Mouse (Mus musculus): Measurements from ENCODE around the gene Ica1. TPM values are rescaled to one million over a fixed set of nuclear protein-coding genes. Genes with fewer than 3 reads are reported as not detected.
A peak's percentile ranks its signal among the peaks of the same experiment; 100 is the strongest.

Ica1 gene
- total and polyA plus RNA-seq, 3 experiments, result 0.36 TPM; not detected in 2

DNA sequence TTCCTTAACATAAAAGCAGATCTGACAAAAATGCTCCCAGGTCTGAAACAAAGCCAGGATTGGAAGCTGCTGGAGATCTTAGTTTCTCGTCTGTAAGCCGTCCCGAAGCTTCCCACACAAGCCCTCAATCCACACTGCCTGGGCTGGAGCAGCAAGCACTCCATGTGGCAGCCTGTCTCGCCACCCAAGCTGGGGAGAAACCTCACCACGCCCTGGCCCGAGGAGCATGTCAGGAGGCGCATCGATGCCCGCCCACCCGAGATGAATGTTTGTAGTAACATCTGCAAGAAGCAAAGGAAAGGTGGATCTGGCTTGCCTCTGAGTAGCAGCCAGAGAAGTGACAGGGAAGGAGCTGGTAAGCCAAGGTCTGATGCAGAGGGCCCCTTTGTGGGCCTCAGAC is 133.6 kb downstream of the Ica1 start:
- no peaks in the 10 kb centered on the region for H3K27me3 ChIP-seq (ENCODE audit: control insufficient read depth in 1 of 2, insufficient read depth in 2 of 2, low read length in 2 of 2)
- no peak overlapping the region for H3K4me3 ChIP-seq (ENCODE audit: control insufficient read depth in 1 of 2, insufficient read depth in 1 of 2, low read depth in 2 of 2, low read length in 2 of 2)
- peaks cover 0 to 36% of the 10 kb centered on the region in 2 experiments; a peak in 2 of 4 replicates for H3K36me3 ChIP-seq (ENCODE audit: control insufficient read depth in 1 of 2, insufficient read depth in 2 of 2, low read length in 2 of 2)
- peaks cover 4 to 42% of the 10 kb centered on the region in 2 experiments for H3K4me1 ChIP-seq (ENCODE audit: control insufficient read depth in 1 of 2, insufficient read depth in 2 of 2, low read length in 2 of 2)
- TF ChIP-seq EP300 (IDR thresholded peaks at IDR 0.05; ENCODE audit: low read depth in 1 of 2, low read length in 2 of 2) (no peak), USF2 (IDR thresholded peaks at IDR 0.05; ENCODE audit: borderline replicate concordance in 1 of 2, insufficient read depth in 1 of 2, low read depth in 1 of 2, low read length in 2 of 2) (no peak), E2F4 (IDR thresholded peaks at IDR 0.05; ENCODE audit: borderline replicate concordance, low read depth, low read length) (no peak), CTCF (IDR thresholded peaks at IDR 0.05 in 2 of 3, conservative IDR thresholded peaks at IDR 0.05 in 1 of 3; ENCODE audit: control insufficient read depth in 1 of 3, insufficient read depth in 1 of 3, low read depth in 2 of 3, low read length in 3 of 3, poor library complexity in 1 of 3, severe bottlenecking in 1 of 3) (no peak), USF1 (IDR thresholded peaks at IDR 0.05; ENCODE audit: low read depth, low read length) (no peak), UBTF (IDR thresholded peaks at IDR 0.05; ENCODE audit: borderline replicate concordance, insufficient read depth, low read depth, low read length) (no peak)
- DNase-seq (ENCODE audit: low read depth, low spot score), result no peak
- H3K9me3 ChIP-seq (replicated peaks; ENCODE audit: insufficient read depth, low read length), result no peaks in the 10 kb centered on the region
- H3K27ac ChIP-seq (ENCODE audit: control insufficient read depth, low read depth, low read length), result no peak overlapping the region
- no peaks in the 10 kb centered on the region for H3K79me2 ChIP-seq (ENCODE audit: control insufficient read depth, insufficient read depth, low read length, poor library complexity)
- no peak overlapping the region for H3K9ac ChIP-seq (ENCODE audit: control insufficient read depth, low read depth, low read length, poor library complexity, severe bottlenecking)

DNA sequence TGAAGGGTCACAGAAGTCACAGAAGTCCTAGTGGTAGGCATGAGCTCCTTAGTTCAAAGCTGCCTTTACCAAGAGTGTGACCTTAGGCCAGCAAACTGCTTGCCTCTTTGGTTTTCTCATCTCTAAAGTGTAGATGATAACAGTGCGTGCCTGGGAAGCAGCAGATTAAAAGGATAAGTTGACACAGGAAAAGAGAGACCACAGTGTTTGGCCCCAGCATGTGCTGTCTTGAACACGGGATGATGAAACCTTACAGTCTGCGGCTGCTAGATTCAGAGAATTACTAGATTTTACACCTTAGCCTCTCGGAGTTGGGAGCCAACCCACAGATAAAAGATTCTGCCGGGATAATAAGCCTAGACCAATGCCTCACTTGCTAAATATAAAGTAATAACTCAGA is 137.4 kb downstream of the Ica1 start:
- H3K27ac ChIP-seq (ENCODE audit: control insufficient read depth, low read depth, low read length), result peak overlapping the region; percentile 3; the same call in 1 of the 2 replicates
- DNase-seq (ENCODE audit: low read depth, low spot score), result peak; percentile 37
- no peaks in the 10 kb centered on the region for H3K27me3 ChIP-seq (ENCODE audit: control insufficient read depth in 1 of 2, insufficient read depth in 2 of 2, low read length in 2 of 2)
- H3K9me3 ChIP-seq (replicated peaks; ENCODE audit: insufficient read depth, low read length), result no peaks in the 10 kb centered on the region
- no peaks in the 10 kb centered on the region for H3K79me2 ChIP-seq (ENCODE audit: control insufficient read depth, insufficient read depth, low read length, poor library complexity)
- TF ChIP-seq MYC (IDR thresholded peaks at IDR 0.05; ENCODE audit: low read depth, low read length), result no peak
- no peak for TF ChIP-seq GABPA (IDR thresholded peaks at IDR 0.05; ENCODE audit: low read depth, low read length)
- no peak for TF ChIP-seq POLR2AphosphoS2 (IDR thresholded peaks at IDR 0.05; ENCODE audit: low read length)
- no peak for TF ChIP-seq MYB (IDR thresholded peaks at IDR 0.05; ENCODE audit: low read depth, low read length)
- TF ChIP-seq RCOR1 (IDR thresholded peaks at IDR 0.05; ENCODE audit: low read depth, low read length), result 0 out of 2 replicates have a peak, but pooled peaks have one; percentile 17
- TF ChIP-seq GATA1 (IDR thresholded peaks at IDR 0.05; ENCODE audit: low read depth, low read length), result no peak; the same call in 1 of the 2 replicates
- TF ChIP-seq ETS1 (IDR thresholded peaks at IDR 0.05; ENCODE audit: low read depth, low read length), result 0 out of 2 replicates have a peak, but pooled peaks have one; percentile 12
- TF ChIP-seq TAL1 (IDR thresholded peaks at IDR 0.05; ENCODE audit: low read length), result no peak
- TF ChIP-seq BHLHE40 (IDR thresholded peaks at IDR 0.05; ENCODE audit: borderline replicate concordance, low read depth, low read length), result no peak
- no peak for TF ChIP-seq CTCF (IDR thresholded peaks at IDR 0.05 in 2 of 3, conservative IDR thresholded peaks at IDR 0.05 in 1 of 3; ENCODE audit: control insufficient read depth in 1 of 3, insufficient read depth in 1 of 3, low read depth in 2 of 3, low read length in 3 of 3, poor library complexity in 1 of 3, severe bottlenecking in 1 of 3)
- TF ChIP-seq NELFE (IDR thresholded peaks at IDR 0.05; ENCODE audit: low read depth, low read length), result no peak
- TF ChIP-seq JUND (IDR thresholded peaks at IDR 0.05; ENCODE audit: low read depth, low read length), result no peak
- no peak for TF ChIP-seq TCF12 (IDR thresholded peaks at IDR 0.05; ENCODE audit: low read depth, low read length)
- no peak for TF ChIP-seq MEF2A (IDR thresholded peaks at IDR 0.05; ENCODE audit: extremely low read depth, insufficient replicate concordance, low read depth, low read length, poor library complexity, severe bottlenecking)
- TF ChIP-seq EP300 (IDR thresholded peaks at IDR 0.05; ENCODE audit: low read depth in 1 of 2, low read length in 2 of 2), result peak in 1 of 2 experiments; percentile 54; a peak in 1 of 4 replicates
- TF ChIP-seq POLR2A (IDR thresholded peaks at IDR 0.05; ENCODE audit: control insufficient read depth in 1 of 2, insufficient read depth in 1 of 2, low read depth in 1 of 2, low read length in 2 of 2, poor library complexity in 1 of 2), result no peak
- TF ChIP-seq CHD2 (IDR thresholded peaks at IDR 0.05; ENCODE audit: low read length), result no peak
- TF ChIP-seq ZNF384 (IDR thresholded peaks at IDR 0.05; ENCODE audit: low read depth, low read length), result no peak
- TF ChIP-seq ELF1 (IDR thresholded peaks at IDR 0.05; ENCODE audit: low read depth, low read length), result no peak
- no peak for TF ChIP-seq USF1 (IDR thresholded peaks at IDR 0.05; ENCODE audit: low read depth, low read length)
- TF ChIP-seq MAZ (IDR thresholded peaks at IDR 0.05; ENCODE audit: low read depth, low read length), result no peak
- TF ChIP-seq SIN3A (IDR thresholded peaks at IDR 0.05; ENCODE audit: low read length), result no peak
- no peak for TF ChIP-seq TBP (IDR thresholded peaks at IDR 0.05; ENCODE audit: low read depth, low read length)
- TF ChIP-seq MAFK (IDR thresholded peaks at IDR 0.05; ENCODE audit: borderline replicate concordance, low read depth, low read length), result no peak
- TF ChIP-seq SMC3 (IDR thresholded peaks at IDR 0.05; ENCODE audit: low read depth, low read length), result no peak
- H3K4me3 ChIP-seq (ENCODE audit: control insufficient read depth in 1 of 2, insufficient read depth in 1 of 2, low read depth in 2 of 2, low read length in 2 of 2), result no peak overlapping the region
- peaks cover 0 to 12% of the 10 kb centered on the region in 2 experiments; a peak in 2 of 4 replicates for H3K36me3 ChIP-seq (ENCODE audit: control insufficient read depth in 1 of 2, insufficient read depth in 2 of 2, low read length in 2 of 2)
- H3K9ac ChIP-seq (ENCODE audit: control insufficient read depth, low read depth, low read length, poor library complexity, severe bottlenecking), result no peak overlapping the region
- H3K4me1 ChIP-seq (ENCODE audit: control insufficient read depth in 1 of 2, insufficient read depth in 2 of 2, low read length in 2 of 2), result peaks cover 0 to 14% of the 10 kb centered on the region in 2 experiments; a peak in 3 of 4 replicates
